Mouse (Mus musculus): ENCODE data around the gene Twsg1. TPM values are rescaled to one million over a fixed set of nuclear protein-coding genes. Genes with fewer than 3 reads are reported as not detected.

The Twsg1 gene
- polyA plus RNA-seq, 1 experiment = 21.0 TPM

- H3K4me3 ChIP-seq (ENCODE audit: low read depth, low read length) = no peak overlapping the region
- WGBS = 79% methylated on average over 8 of the region's 8 CpGs
- no peaks in the 10 kb centered on the region for H3K27me3 ChIP-seq (ENCODE audit: control insufficient read depth, insufficient read depth, low read length)
- TF ChIP-seq POLR2A (IDR thresholded peaks at IDR 0.05; ENCODE audit: low read depth, low read length) = no peak
- no peak for TF ChIP-seq CTCF (IDR thresholded peaks at IDR 0.05; ENCODE audit: extremely low read depth, insufficient read length, insufficient replicate concordance, low read depth, low read length)
- 0 out of 2 replicates have a peak, but pooled peaks cover 4% of the 10 kb centered on the region for H3K4me1 ChIP-seq (ENCODE audit: control insufficient read depth, insufficient read depth, insufficient read length, low read length)
- no peak overlapping the region for H3K27ac ChIP-seq (ENCODE audit: insufficient read depth, low read depth, low read length)
- H3K36me3 ChIP-seq (ENCODE audit: control insufficient read depth, insufficient read depth, low read length) = peaks cover 9% of the 10 kb centered on the region
These were observed 3.7 kb downstream of the Twsg1 start for GRCm38 (mm10) chr17:65947307-65947706.

GRCm38 (mm10) chr17:65945420-65945819 is 5.6 kb downstream of the Twsg1 start:
- WGBS = 83% methylated on average over 2 of the region's 2 CpGs
- H3K4me1 ChIP-seq (ENCODE audit: control insufficient read depth, insufficient read depth, insufficient read length, low read length) = peaks cover 9% of the 10 kb centered on the region; the same call in 1 of the 2 replicates
- H3K27me3 ChIP-seq (ENCODE audit: control insufficient read depth, insufficient read depth, low read length) = no peaks in the 10 kb centered on the region
- H3K36me3 ChIP-seq (ENCODE audit: control insufficient read depth, insufficient read depth, low read length) = peaks cover 9% of the 10 kb centered on the region
- TF ChIP-seq CTCF (IDR thresholded peaks at IDR 0.05; ENCODE audit: extremely low read depth, insufficient read length, insufficient replicate concordance, low read depth, low read length) (no peak), POLR2A (IDR thresholded peaks at IDR 0.05; ENCODE audit: low read depth, low read length) (no peak)
- no peak overlapping the region for H3K27ac ChIP-seq (ENCODE audit: insufficient read depth, low read depth, low read length)
- no peak overlapping the region for H3K4me3 ChIP-seq (ENCODE audit: low read depth, low read length)

- TF ChIP-seq POLR2A (IDR thresholded peaks at IDR 0.05; ENCODE audit: low read depth, low read length) = no peak
- TF ChIP-seq CTCF (IDR thresholded peaks at IDR 0.05; ENCODE audit: extremely low read depth, insufficient read length, insufficient replicate concordance, low read depth, low read length) = no peak
- WGBS = 26% methylated on average over 4 of the region's 4 CpGs
- Histone ChIP-seq H3K4me1 (ENCODE audit: control insufficient read depth, insufficient read depth, insufficient read length, low read length) (peaks cover 9% of the 10 kb centered on the region), H3K36me3 (ENCODE audit: control insufficient read depth, insufficient read depth, low read length) (peaks cover 4% of the 10 kb centered on the region; the same call in 1 of the 2 replicates), H3K27ac (ENCODE audit: insufficient read depth, low read depth, low read length) (no peak overlapping the region), H3K4me3 (ENCODE audit: low read depth, low read length) (no peak overlapping the region), H3K27me3 (ENCODE audit: control insufficient read depth, insufficient read depth, low read length) (no peaks in the 10 kb centered on the region)
These were observed 8.6 kb downstream of the Twsg1 start for GRCm38 (mm10) chr17:65942394-65942793.

- no peak overlapping the region for H3K27ac ChIP-seq (ENCODE audit: insufficient read depth, low read depth, low read length)
- peaks cover 2% of the 10 kb centered on the region for H3K36me3 ChIP-seq (ENCODE audit: control insufficient read depth, insufficient read depth, low read length)
- 61% methylated on average over 6 of the region's 6 CpGs for WGBS
- no peak for TF ChIP-seq POLR2A (IDR thresholded peaks at IDR 0.05; ENCODE audit: low read depth, low read length)
- TF ChIP-seq CTCF (IDR thresholded peaks at IDR 0.05; ENCODE audit: extremely low read depth, insufficient read length, insufficient replicate concordance, low read depth, low read length) = no peak
- peaks cover 9% of the 10 kb centered on the region for H3K4me1 ChIP-seq (ENCODE audit: control insufficient read depth, insufficient read depth, insufficient read length, low read length)
- no peaks in the 10 kb centered on the region for H3K27me3 ChIP-seq (ENCODE audit: control insufficient read depth, insufficient read depth, low read length)
- H3K4me3 ChIP-seq (ENCODE audit: low read depth, low read length) = no peak overlapping the region
These were observed 9.8 kb downstream of the Twsg1 start for GRCm38 (mm10) chr17:65941275-65941674.

- TF ChIP-seq POLR2A (IDR thresholded peaks at IDR 0.05; ENCODE audit: low read depth, low read length) = no peak
- Histone ChIP-seq H3K27ac (ENCODE audit: insufficient read depth, low read depth, low read length) (peak overlapping the region; percentile 41; the same call in 1 of the 2 replicates), H3K27me3 (ENCODE audit: control insufficient read depth, insufficient read depth, low read length) (no peaks in the 10 kb centered on the region), H3K4me3 (ENCODE audit: low read depth, low read length) (no peak overlapping the region), H3K4me1 (ENCODE audit: control insufficient read depth, insufficient read depth, insufficient read length, low read length) (peaks cover 9% of the 10 kb centered on the region), H3K36me3 (ENCODE audit: control insufficient read depth, insufficient read depth, low read length) (no peaks in the 10 kb centered on the region; the same call in 1 of the 2 replicates)
- 79% methylated on average over 12 of the region's 12 CpGs for WGBS
These were observed 10.8 kb downstream of the Twsg1 start for GRCm38 (mm10) chr17:65940221-65940620.

- WGBS = 64% methylated on average over 14 of the region's 14 CpGs
- peaks cover 9% of the 10 kb centered on the region for H3K4me1 ChIP-seq (ENCODE audit: control insufficient read depth, insufficient read depth, insufficient read length, low read length)
- no peaks in the 10 kb centered on the region for H3K27me3 ChIP-seq (ENCODE audit: control insufficient read depth, insufficient read depth, low read length)
- no peaks in the 10 kb centered on the region; the same call in 1 of the 2 replicates for H3K36me3 ChIP-seq (ENCODE audit: control insufficient read depth, insufficient read depth, low read length)
- H3K4me3 ChIP-seq (ENCODE audit: low read depth, low read length) = no peak overlapping the region
- peak overlapping the region; percentile 41; the same call in 1 of the 2 replicates for H3K27ac ChIP-seq (ENCODE audit: insufficient read depth, low read depth, low read length)
- no peak for TF ChIP-seq POLR2A (IDR thresholded peaks at IDR 0.05; ENCODE audit: low read depth, low read length)
- no peak for TF ChIP-seq CTCF (IDR thresholded peaks at IDR 0.05; ENCODE audit: extremely low read depth, insufficient read length, insufficient replicate concordance, low read depth, low read length)
These were observed 11.4 kb downstream of the Twsg1 start for GRCm38 (mm10) chr17:65939461-65940192.

- Histone ChIP-seq H3K27me3 (ENCODE audit: control insufficient read depth, insufficient read depth, low read length) (no peaks in the 10 kb centered on the region), H3K36me3 (ENCODE audit: control insufficient read depth, insufficient read depth, low read length) (peaks cover 3% of the 10 kb centered on the region), H3K4me3 (ENCODE audit: low read depth, low read length) (no peak overlapping the region), H3K27ac (ENCODE audit: insufficient read depth, low read depth, low read length) (peak overlapping the region; percentile 37; the same call in 1 of the 2 replicates), H3K4me1 (ENCODE audit: control insufficient read depth, insufficient read depth, insufficient read length, low read length) (peaks cover 9% of the 10 kb centered on the region)
- 93% methylated on average over 9 of the region's 9 CpGs for WGBS
- TF ChIP-seq CTCF (IDR thresholded peaks at IDR 0.05; ENCODE audit: extremely low read depth, insufficient read length, insufficient replicate concordance, low read depth, low read length) (no peak), POLR2A (IDR thresholded peaks at IDR 0.05; ENCODE audit: low read depth, low read length) (no peak)
These were observed 13.4 kb downstream of the Twsg1 start for GRCm38 (mm10) chr17:65937671-65938070.
